Mouse (Mus musculus): ENCODE results near the gene Brd1. TPM values are rescaled to one million over a fixed set of nuclear protein-coding genes. Genes with fewer than 3 reads are reported as not detected.

The Brd1 gene
- polyA plus RNA-seq, 1 experiment from 2014 or later = 29.2 TPM

DNA sequence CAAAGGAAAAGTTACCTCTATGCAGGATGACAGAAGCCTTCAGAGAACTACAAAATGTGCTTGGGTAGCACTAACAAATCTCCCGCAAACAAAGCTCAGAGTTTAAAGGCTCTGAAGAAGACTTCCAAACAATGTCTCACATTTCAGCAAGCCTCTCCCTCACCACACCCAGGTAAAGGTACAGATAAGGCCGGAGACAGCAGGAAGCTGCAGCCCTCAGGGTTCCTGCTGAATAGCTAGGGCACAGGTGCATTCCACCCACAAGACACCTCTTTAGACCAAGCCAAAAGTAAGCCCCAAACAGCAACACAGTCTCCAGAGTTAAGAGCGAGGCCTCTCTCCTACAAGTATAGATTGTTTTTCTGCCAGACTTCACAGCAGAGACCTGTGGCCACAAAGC is 3.3 kb downstream of the Brd1 start:
- ATAC-seq (ENCODE audit: insufficient number of reproducible peaks, insufficient read depth, low FRiP score, low TSS enrichment, low read depth) = no peak

GRCm38 (mm10) chr15:88727204-88727603 is 6.8 kb downstream of the Brd1 start:
- Histone ChIP-seq H3K27ac (no peak overlapping the region), H3K4me2 (no peak overlapping the region), H3K4me1 (replicated peaks) (peaks cover 16% of the 10 kb centered on the region), H3K9me3 (no peaks in the 10 kb centered on the region), H3K4me3 (replicated peaks) (no peak overlapping the region), H3K9ac (replicated peaks) (no peak overlapping the region), H3K36me3 (peaks cover 78% of the 10 kb centered on the region), H3K27me3 (no peaks in the 10 kb centered on the region)
- no peak for ATAC-seq (ENCODE audit: insufficient number of reproducible peaks, insufficient read depth, low FRiP score, low TSS enrichment, low read depth)
- WGBS = 94% methylated on average over 3 of the region's 3 CpGs

More for the DNA sequence above, 3.3 kb downstream of the Brd1 start:
- Histone ChIP-seq H3K4me3 (replicated peaks) (no peak overlapping the region), H3K4me2 (no peak overlapping the region), H3K36me3 (peaks cover 44% of the 10 kb centered on the region), H3K27ac (no peak overlapping the region), H3K9me3 (no peaks in the 10 kb centered on the region), H3K27me3 (no peaks in the 10 kb centered on the region), H3K4me1 (replicated peaks) (peaks cover 25% of the 10 kb centered on the region), H3K9ac (replicated peaks) (no peak overlapping the region)
- WGBS = 85% methylated on average over 3 of the region's 3 CpGs

DNA sequence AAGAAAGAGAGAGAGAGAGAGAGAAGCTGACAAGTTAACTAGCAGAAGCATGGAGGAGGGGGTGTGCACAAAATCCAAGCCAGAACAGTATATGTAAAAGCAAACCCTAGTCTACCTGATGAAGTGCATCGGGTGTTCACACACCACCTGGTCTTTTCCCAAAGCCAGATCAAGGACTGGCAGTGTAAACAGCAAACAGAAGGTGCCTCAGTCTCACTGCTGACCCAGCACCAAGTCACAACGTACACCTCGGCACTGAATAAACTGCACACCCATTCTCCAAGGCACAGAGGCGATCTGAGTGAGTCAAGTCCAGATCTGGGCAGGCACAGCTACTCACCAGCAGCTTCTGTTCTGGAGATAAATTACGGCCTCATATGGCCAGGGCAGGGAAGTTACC is 9.0 kb downstream of the Brd1 start:
- H3K27ac ChIP-seq = no peak overlapping the region
- peaks cover 90% of the 10 kb centered on the region for H3K36me3 ChIP-seq
- no peak overlapping the region for H3K4me2 ChIP-seq
- no peaks in the 10 kb centered on the region for H3K4me1 ChIP-seq (replicated peaks)
- no peak overlapping the region for H3K9ac ChIP-seq (replicated peaks)
- H3K27me3 ChIP-seq = no peaks in the 10 kb centered on the region
- H3K9me3 ChIP-seq = no peaks in the 10 kb centered on the region
- ATAC-seq (ENCODE audit: insufficient number of reproducible peaks, insufficient read depth, low FRiP score, low TSS enrichment, low read depth) = no peak
- WGBS = 89% methylated on average over 5 of the region's 5 CpGs
- no peak overlapping the region for H3K4me3 ChIP-seq (replicated peaks)

DNA sequence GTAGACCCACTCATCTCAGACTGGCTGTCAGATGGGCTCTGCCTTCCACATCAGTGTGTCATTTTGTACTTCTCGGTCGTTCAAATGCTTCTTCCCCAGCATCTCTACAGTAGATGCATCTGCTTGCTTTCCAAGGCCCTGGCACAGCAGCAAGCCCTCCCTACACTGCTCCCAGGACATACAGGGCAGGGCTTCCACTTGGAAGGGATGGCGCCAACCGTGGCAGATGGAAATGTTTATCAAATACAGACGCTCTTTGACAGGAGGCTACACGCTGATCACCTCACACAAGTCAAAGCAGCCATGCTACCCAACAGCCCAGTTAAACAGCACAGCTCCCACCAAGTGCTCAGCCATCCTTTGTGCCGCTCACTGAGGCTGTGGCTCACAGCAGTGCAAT is 9.7 kb downstream of the Brd1 start:
- Histone ChIP-seq H3K9ac (replicated peaks) (no peak overlapping the region), H3K4me3 (replicated peaks) (no peak overlapping the region), H3K27me3 (no peaks in the 10 kb centered on the region), H3K9me3 (no peaks in the 10 kb centered on the region), H3K36me3 (peaks cover 88% of the 10 kb centered on the region), H3K4me2 (no peak overlapping the region), H3K4me1 (replicated peaks) (no peaks in the 10 kb centered on the region), H3K27ac (no peak overlapping the region)
- WGBS = 78% methylated on average over 7 of the region's 7 CpGs
- ATAC-seq (ENCODE audit: insufficient number of reproducible peaks, insufficient read depth, low FRiP score, low TSS enrichment, low read depth) = no peak

DNA sequence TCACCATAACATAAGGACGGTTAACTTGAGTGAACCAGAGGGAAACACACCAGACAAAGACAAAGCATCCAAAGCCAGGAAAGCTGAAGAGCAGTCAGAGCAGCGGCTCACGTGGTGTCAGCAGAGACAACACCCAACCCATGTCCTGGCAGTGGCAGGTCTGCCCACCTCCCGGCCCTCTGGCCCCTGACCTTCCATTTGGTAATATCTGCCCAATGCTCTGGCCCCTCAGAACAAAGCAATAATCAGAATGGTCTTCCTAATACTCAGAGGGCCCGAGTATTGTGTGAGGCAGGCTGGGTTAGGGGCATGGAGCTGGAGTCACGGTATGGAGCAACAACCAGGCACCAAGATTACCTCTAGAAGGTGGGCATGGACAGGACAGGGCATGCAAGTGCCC is 10.8 kb downstream of the Brd1 start:
- 87% methylated on average over 6 of the region's 6 CpGs for WGBS
- H3K4me3 ChIP-seq (replicated peaks) = no peak overlapping the region
- H3K27me3 ChIP-seq = no peaks in the 10 kb centered on the region
- ATAC-seq (ENCODE audit: insufficient number of reproducible peaks, insufficient read depth, low FRiP score, low TSS enrichment, low read depth) = no peak
- H3K9me3 ChIP-seq = no peaks in the 10 kb centered on the region
- no peak overlapping the region for H3K4me2 ChIP-seq
- H3K9ac ChIP-seq (replicated peaks) = no peak overlapping the region
- no peak overlapping the region for H3K27ac ChIP-seq
- no peaks in the 10 kb centered on the region for H3K4me1 ChIP-seq (replicated peaks)
- H3K36me3 ChIP-seq = peaks cover 88% of the 10 kb centered on the region

- ATAC-seq (ENCODE audit: insufficient number of reproducible peaks, insufficient read depth, low FRiP score, low TSS enrichment, low read depth) = no peak
Observed at GRCm38 (mm10) chr15:88717239-88717638, 16.8 kb downstream of the Brd1 start.

DNA sequence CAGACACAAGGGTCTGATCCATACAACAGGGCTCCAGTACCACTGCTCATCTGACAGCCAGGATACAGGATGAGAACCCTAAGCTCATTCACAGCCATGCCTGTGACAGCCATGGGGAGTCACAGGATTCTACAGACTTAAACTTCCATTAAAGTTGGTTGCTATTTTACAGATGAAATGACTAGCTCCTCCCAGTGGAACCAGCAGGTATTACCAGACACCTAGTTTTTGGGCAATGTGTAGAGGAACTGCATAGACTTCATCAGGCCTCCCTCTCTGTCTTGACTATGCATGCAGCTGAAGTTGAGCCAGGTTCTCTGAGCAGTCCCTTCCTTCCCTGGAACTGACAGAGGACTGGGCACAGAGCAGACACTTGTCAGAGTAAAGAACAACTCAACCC is 17.7 kb downstream of the Brd1 start:
- no peak overlapping the region for H3K9ac ChIP-seq (replicated peaks)
- no peak overlapping the region for H3K4me2 ChIP-seq
- H3K4me3 ChIP-seq (replicated peaks) = no peak overlapping the region
- H3K9me3 ChIP-seq = no peaks in the 10 kb centered on the region
- no peak overlapping the region for H3K27ac ChIP-seq
- H3K4me1 ChIP-seq (replicated peaks) = 0 out of 2 replicates have a peak, but pooled peaks cover 5% of the 10 kb centered on the region
- H3K36me3 ChIP-seq = peaks cover 97% of the 10 kb centered on the region
- no peak for ATAC-seq (ENCODE audit: insufficient number of reproducible peaks, insufficient read depth, low FRiP score, low TSS enrichment, low read depth)
- H3K27me3 ChIP-seq = no peaks in the 10 kb centered on the region

More at GRCm38 (mm10) chr15:88717239-88717638, 16.8 kb downstream of the Brd1 start:
- no peak overlapping the region for H3K9ac ChIP-seq (replicated peaks)
- no peaks in the 10 kb centered on the region for H3K9me3 ChIP-seq
- peaks cover 97% of the 10 kb centered on the region for H3K36me3 ChIP-seq
- H3K4me1 ChIP-seq (replicated peaks) = 0 out of 2 replicates have a peak, but pooled peaks cover 5% of the 10 kb centered on the region
- no peak overlapping the region for H3K27ac ChIP-seq
- H3K4me2 ChIP-seq = no peak overlapping the region
- 63% methylated on average over 9 of the region's 9 CpGs for WGBS
- H3K27me3 ChIP-seq = no peaks in the 10 kb centered on the region
- H3K4me3 ChIP-seq (replicated peaks) = no peak overlapping the region

DNA sequence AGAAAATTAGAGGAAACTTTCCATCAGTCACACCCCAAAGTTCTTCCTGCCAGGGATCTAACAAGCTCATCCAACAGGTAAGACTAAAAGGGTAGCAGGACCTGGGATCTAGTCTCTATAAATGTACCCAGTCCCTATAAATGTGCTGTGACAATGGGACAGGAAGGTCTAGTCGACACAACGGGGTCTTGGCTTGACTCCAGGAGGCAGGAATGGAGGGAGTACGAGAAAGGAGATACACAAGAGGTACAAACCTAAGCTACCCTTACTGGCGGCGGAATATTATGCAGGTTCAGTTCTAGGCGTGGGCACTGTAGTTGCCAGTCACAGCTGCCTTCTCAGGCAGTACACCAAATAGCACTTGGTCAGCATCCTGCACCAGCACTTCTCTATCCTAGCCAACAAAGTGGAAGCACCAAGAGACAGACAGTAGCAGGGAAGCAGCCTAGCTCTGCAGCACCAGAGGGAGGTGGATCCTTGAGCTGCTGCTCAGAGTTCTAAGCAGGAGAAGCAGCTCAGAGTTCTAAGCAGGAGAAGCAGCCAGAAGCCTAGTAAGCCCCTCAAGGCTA is 19.9 kb downstream of the Brd1 start:
- Histone ChIP-seq H3K9ac (replicated peaks) (no peak overlapping the region), H3K9me3 (no peaks in the 10 kb centered on the region), H3K4me1 (replicated peaks) (0 out of 2 replicates have a peak, but pooled peaks cover 5% of the 10 kb centered on the region), H3K4me3 (replicated peaks) (no peak overlapping the region), H3K27me3 (no peaks in the 10 kb centered on the region), H3K4me2 (no peak overlapping the region), H3K36me3 (peaks cover 100% of the 10 kb centered on the region), H3K27ac (no peak overlapping the region)
- no peak for ATAC-seq (ENCODE audit: insufficient number of reproducible peaks, insufficient read depth, low FRiP score, low TSS enrichment, low read depth)
- WGBS = 91% methylated on average over 6 of the region's 6 CpGs

GRCm38 (mm10) chr15:88712501-88712900 is 21.5 kb downstream of the Brd1 start:
- Histone ChIP-seq H3K4me3 (replicated peaks) (no peak overlapping the region), H3K4me2 (no peak overlapping the region), H3K4me1 (replicated peaks) (no peaks in the 10 kb centered on the region), H3K9ac (replicated peaks) (no peak overlapping the region), H3K9me3 (no peaks in the 10 kb centered on the region), H3K36me3 (peaks cover 100% of the 10 kb centered on the region), H3K27me3 (no peaks in the 10 kb centered on the region), H3K27ac (no peak overlapping the region)
- no peak for ATAC-seq (ENCODE audit: insufficient number of reproducible peaks, insufficient read depth, low FRiP score, low TSS enrichment, low read depth)
- WGBS = 92% methylated on average over 15 of the region's 15 CpGs

DNA sequence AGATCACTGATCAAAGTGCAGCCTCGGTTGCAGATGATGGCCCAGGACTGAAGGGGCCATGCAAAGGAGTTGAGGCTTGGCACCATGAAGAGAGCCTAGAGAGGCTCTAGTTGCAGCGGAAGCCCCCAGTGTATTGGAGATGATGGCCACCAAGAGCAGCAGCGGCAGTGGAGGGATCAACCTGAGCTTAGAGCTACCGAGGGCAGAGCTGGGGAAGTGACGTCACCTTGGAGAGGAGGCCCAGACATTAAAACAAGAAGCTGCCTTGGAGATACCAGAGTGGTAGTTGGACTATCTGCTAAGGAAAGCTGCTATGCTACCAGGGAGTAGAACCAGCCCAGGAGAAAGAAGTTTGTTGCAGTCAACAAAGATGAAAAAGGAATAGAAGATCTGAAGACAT is 24.2 kb downstream of the Brd1 start:
- ATAC-seq (ENCODE audit: insufficient number of reproducible peaks, insufficient read depth, low FRiP score, low TSS enrichment, low read depth) = no peak
- H3K4me2 ChIP-seq = no peak overlapping the region
- H3K27me3 ChIP-seq = no peaks in the 10 kb centered on the region
- no peak overlapping the region for H3K27ac ChIP-seq
- H3K4me3 ChIP-seq (replicated peaks) = no peak overlapping the region
- 95% methylated on average over 5 of the region's 5 CpGs for WGBS
- H3K36me3 ChIP-seq = peaks cover 100% of the 10 kb centered on the region
- no peaks in the 10 kb centered on the region for H3K9me3 ChIP-seq
- no peak overlapping the region for H3K9ac ChIP-seq (replicated peaks)
- H3K4me1 ChIP-seq (replicated peaks) = no peaks in the 10 kb centered on the region

- Histone ChIP-seq H3K36me3 (peaks cover 99% of the 10 kb centered on the region), H3K27ac (no peak overlapping the region), H3K4me3 (replicated peaks) (no peak overlapping the region), H3K4me1 (replicated peaks) (no peaks in the 10 kb centered on the region), H3K27me3 (no peaks in the 10 kb centered on the region), H3K9me3 (no peaks in the 10 kb centered on the region), H3K9ac (replicated peaks) (no peak overlapping the region), H3K4me2 (no peak overlapping the region)
- no peak for ATAC-seq (ENCODE audit: insufficient number of reproducible peaks, insufficient read depth, low FRiP score, low TSS enrichment, low read depth)
- 90% methylated on average over 13 of the region's 13 CpGs for WGBS
Observed at GRCm38 (mm10) chr15:88708657-88709511, 25.1 kb downstream of the Brd1 start.
